Mouse (Mus musculus): Measurements from ENCODE around the gene Plcxd2.

DNA sequence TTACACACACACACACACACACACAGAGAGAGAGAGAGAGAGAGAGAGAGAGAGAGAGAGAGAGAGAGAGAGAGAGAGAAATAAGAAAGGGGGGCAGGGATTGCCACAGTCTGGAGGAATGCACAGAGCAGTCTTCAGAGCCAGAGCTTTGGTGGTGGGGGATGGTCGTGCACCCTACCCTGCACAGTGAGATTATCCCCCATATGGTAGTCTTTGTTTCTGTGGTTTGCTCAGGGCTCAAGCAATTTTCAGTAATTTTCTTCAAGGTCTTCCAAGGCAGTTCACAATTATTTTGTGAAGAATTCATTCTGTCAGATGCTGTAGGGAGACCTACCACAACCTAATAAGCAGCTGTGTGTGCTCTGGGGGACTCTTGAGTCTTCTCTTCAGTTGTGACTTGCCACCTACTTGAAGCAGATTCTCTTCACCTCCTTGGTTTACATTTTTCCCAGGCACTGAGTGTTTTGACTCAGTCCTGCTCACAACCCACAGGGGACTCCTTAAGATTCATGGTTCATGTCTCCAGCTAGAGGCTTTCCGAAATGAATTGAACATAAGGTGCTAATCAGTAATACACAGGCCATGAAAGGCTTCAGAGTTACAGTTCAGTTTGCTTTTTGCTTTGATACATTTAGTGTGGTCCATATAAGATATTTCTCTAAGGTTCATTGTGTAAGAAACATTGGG is 75.2 kb downstream of the Plcxd2 start:
- TF ChIP-seq CTCF (IDR thresholded peaks at IDR 0.05; ENCODE audit: borderline replicate concordance, extremely low read depth, insufficient read depth, insufficient read length), result no peak
- no peak for TF ChIP-seq POLR2A (IDR thresholded peaks at IDR 0.05; ENCODE audit: borderline replicate concordance, extremely low read depth, insufficient read depth, insufficient read length, poor library complexity, severe bottlenecking)

All from brain, embryonic 14.5 days (tissue).